Mouse (Mus musculus): Measurements from ENCODE around the gene Ctnna2.
A peak's percentile ranks its signal among the peaks of the same experiment; 100 is the strongest.

Ctnna2 gene

GRCm38 (mm10) chr6:77811041-77811440 lies 168.5 kb downstream of the Ctnna2 start:
- no peak for DNase-seq

DNA sequence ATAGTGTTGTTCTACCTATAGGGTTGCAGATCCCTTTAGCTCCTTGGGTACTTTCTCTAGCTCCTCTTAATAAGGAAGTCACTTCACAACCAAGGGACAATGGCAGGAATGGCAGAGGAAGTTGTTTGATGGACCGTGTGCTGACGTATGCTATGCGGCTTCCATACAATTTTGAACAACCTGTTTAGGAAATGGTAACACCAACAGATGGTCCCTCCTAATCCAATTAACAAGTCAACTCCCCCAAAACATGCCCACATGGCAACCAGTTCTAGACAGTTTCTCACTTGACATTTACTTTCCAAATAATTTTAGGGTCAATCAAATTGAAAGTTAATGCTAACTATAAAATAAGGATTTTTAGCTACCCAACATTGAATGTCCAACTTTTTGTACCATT lies 176.9 kb downstream of the Ctnna2 start:
- DNase-seq = no peak

DNA sequence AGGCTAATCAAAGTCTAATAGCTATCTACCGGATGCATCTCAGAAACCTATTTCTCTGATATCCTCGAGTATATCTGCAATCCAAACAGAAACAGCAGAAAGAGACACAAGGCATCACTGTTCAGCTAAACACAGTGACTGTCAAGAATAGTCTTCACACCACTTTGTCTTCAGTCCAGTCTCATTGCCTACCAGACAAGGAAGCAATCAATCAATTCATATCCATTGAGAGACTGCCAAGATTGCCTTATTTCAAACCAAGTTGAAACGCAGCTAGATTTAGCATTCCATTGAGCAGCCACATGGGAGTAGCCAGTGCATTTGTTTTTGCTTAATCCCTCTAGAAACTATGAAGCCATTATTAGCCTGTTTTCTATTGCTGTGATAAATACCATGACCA lies 196.2 kb downstream of the Ctnna2 start:
- DNase-seq = no peak

- DNase-seq = no peak
Observed at GRCm38 (mm10) chr6:77768357-77769103, 211.0 kb downstream of the Ctnna2 start.

DNA sequence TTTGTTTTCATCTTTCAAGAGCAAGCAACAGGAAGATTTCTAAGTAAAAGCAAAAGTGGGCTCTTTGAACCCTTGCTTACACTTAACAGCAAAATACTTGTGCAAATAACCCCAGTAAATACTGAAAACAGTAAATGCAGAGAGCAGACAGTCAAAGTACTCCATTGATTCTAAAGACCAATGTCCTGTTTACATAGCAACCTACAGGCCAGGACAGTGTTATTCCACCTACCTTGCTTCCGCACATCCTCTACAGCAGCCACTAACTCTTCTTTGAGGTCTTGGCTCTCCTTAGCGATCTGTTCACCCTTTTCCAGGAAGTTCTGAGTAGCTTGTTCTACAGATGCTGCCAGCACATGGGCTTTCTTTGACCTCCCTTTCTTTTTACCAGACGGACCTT lies 221.3 kb downstream of the Ctnna2 start:
- DNase-seq = no peak

- no peak for DNase-seq
Observed at GRCm38 (mm10) chr6:77745426-77745825, 234.1 kb downstream of the Ctnna2 start.

DNA sequence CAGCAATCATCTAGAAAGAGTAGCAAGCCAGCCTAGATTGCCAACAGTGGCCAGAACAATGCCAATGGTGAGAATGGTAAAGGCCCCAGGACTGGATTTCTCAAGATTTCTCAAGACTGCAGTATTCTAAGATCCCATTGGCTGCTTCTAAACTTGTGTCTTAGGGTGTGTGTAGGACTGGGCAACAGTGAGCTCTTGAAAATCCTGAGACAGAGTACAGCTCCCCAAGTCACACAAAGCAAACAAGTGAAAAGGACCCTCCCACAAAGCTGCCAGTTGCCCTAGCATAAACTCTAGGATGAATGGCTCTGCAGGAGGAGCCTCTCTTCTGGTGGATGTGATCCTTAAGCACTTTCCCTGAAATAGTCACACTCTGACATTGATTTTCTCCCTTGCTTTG lies 235.8 kb downstream of the Ctnna2 start:
- no peak for DNase-seq

DNA sequence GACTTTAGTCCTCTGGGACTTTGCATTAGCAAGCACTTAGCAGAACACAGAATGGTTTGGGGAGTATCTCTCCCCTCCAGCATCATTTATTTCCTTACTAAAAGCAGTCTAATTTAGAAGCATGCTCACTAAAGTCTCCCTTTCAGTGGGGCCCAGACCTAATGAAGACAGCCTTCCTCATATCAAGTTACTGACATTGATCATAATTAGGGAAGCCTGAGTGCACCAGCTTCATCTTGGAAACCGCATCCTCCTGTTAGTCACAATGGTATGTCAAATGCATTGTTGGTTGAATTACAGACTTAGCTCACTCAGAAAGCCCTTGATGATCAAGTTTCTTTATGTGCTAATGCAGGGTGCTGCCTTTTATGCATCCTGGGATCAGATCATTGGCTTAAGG lies 236.5 kb downstream of the Ctnna2 start:
- no peak for DNase-seq

GRCm38 (mm10) chr6:77738640-77739039 lies 240.9 kb downstream of the Ctnna2 start:
- DNase-seq = no peak

DNA sequence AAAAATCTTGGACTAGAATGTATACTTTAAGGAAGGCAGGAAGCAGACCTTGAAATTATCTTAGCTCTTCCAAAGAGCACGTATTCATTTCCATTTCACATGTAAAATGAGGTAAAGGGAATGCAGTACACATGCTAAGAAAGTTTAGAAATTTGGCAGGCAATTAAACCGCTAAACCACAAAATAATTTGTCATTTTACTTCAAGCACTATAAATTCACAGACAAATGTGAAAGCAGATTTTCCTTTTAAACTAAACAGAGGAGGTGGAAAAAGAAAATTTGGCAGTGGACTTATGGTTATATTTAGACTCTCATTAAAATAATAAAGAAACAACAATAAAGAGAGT lies 254.6 kb downstream of the Ctnna2 start:
- DNase-seq = no peak

DNA sequence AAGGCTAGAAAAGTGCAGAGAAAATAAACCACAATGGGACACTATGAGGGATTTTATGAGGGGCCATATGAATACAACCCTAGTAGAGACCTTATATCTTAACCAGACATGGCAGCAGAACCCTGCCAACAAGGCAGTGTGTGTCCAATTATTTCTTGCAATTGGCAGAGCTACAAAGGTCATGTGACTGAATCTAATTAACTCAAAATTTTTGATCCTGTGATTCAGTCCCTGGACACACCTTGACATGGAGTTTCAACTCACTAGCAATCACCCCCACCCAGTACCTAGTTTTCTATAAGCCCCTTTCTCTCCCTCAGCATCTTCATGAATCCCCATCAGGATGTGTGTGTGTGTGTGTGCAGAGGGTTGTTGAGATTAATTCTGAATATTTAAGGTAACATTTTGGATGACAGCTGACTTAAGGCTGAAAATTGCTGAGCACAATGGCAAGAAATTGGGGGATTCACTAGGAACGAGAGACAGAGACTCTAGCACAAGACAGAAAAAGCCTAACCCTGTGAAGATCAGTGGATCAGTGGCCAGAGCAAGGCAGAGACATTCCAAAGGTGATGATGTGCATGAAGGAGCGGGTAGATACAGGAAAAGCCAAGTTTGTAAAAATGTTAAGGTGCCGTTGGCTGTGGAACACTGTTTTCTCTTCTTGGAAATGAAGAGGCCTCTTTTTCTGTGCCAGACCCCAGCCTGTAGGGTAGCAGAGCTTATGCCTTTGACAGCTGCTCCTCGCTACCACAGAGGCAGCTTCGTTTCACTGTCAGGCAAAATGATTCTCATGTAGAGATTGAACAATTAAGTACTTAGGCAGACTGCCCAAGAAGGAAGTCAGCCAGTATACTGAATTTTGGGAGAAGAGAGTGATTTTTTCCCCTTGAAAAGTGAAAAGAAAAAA lies 255.2 kb downstream of the Ctnna2 start:
- no peak for DNase-seq

GRCm38 (mm10) chr6:77694093-77694492 lies 285.4 kb downstream of the Ctnna2 start:
- no peak for DNase-seq

- no peak for DNase-seq
Observed at GRCm38 (mm10) chr6:77687173-77687572, 292.3 kb downstream of the Ctnna2 start.

- DNase-seq = peak; percentile 68
Observed at GRCm38 (mm10) chr6:77650127-77650526, 329.4 kb downstream of the Ctnna2 start.

- no peak for DNase-seq
Observed at GRCm38 (mm10) chr6:77644591-77644990, 334.9 kb downstream of the Ctnna2 start.

- DNase-seq = no peak
Observed at GRCm38 (mm10) chr6:77638784-77639183, 340.7 kb downstream of the Ctnna2 start.

GRCm38 (mm10) chr6:77633997-77634396 lies 345.5 kb downstream of the Ctnna2 start:
- peak; percentile 68 for DNase-seq

DNA sequence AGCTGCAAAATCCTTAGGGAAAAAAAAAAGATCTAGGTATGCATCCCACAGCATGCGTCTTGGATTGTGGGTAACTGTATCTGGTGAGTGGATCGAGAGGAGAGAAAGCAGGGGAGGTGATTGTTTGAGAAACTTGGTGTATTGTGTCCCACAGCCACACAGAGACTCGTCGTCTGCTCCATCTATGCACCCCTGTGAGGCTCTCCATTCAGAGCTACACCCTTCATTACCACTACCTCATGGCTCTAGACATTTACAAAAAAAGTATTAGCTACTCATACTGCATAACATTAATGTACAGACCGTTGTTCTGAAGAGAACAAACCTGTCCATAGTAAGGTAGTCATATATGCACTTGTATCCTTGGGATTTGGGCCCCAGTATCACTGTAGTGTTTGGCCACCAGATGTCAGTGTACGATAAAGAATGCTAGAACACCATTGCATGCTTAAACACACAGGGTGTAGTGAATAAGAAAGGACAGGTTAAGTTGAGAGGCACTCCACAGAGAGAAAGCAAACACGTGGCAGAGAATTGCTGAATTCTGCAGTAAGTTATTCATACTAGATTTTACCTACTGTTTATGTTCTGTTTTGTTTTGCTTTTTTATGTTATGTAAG lies 350.8 kb downstream of the Ctnna2 start:
- no peak for DNase-seq

DNA sequence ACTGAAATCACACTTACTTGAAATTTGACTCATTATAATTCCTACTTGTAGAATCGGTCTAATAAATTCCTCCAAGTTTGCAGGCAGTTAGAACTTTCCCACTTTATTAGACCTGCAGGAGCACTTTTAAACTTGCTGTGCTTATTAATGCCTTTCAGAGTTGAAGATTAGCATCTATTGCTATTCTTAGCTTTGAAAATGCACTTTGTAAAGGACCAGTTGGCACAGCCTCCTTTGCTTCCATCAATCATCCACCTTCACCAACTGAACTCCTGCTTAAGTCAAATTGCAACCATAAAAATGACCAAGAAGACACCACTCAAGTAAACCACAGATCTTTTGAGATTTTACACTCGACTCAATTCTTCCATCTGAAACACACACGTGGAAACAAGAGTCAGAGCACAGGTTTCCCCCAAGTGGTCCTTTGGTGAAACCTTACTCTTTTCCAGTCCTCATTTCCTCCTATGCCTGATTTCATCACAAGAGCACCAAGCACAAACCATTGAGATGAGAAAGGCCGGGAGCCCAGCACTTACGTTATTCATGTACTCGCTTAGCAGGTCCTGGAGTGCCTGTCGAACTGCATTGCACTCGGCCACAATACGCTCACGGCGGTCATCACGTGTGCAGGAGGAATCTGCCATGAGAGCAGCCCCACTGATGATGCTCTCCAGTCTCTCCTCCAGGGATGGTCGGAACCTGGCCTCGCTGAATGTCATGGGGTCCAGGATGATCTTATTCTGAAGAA lies 374.7 kb downstream of the Ctnna2 start:
- no peak for DNase-seq

DNA sequence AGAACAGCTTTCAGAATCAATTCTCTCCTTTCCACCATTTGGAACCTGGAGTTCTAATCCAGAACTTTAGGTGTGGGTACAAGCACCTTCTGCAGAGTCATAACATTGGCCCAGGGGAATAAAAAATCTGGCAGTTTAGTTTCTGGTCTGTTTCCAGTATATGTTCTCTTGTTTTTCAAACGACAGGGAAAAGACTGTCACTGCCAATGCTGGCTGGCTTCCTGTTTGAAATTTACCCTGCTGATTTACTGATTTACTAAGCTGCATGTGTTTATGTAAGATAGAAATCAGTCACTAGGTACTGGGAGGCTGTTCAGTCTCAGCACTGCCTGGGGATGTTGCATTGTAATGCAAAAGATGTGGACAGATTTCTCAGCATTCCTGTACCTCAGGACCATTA lies 375.6 kb downstream of the Ctnna2 start:
- no peak for DNase-seq

- no peak for DNase-seq
Observed at GRCm38 (mm10) chr6:77599244-77599643, 380.3 kb downstream of the Ctnna2 start.

DNA sequence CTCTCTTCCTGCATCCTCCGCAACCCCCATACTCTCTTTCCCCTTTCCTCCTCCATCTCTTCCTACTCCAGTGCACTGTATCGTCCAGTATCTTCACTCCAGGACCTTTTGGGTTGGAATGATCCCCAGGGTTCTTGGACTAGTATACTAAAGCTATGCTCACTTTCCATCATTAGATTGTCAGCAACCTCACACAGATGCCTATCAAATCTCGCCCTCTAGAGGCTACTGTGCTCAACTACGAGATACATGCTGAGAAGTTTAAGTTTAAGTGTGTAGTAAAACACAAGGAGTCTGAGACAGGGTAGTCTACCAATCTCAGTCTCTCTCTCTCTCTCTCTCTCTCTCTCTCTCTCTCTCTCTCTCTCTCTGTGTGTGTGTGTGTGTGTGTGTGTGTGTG lies 396.9 kb downstream of the Ctnna2 start:
- no peak for DNase-seq

DNA sequence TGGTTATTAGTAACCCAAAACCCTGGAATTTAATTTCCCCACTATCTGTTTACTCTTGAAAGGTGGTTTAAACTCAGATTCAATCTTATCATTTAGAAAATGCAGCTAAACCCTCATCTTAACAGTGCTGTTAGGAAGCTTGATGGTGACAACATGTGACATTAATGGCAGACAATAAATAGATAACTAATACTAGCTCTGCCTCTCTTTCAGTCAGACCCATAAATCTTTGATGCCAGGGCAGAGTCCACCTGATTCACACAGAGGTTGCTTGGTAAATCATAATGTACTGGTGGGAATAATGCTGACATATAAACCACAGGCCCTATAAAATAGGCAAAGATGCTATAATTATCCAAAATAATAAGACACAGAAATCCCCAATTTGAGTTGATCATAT lies 398.6 kb downstream of the Ctnna2 start:
- DNase-seq = no peak
